Mouse (Mus musculus) liver, adult 2 months (tissue): Measurements from ENCODE around the gene Rps6ka3.

Experiments
- CTCF ChIP-seq: fragments of 200-500 bp; IDR thresholded peaks from 2 replicates; pipeline ENCODE4 v1.5.1; 2011; ENCODE audit warnings: low read depth, low read length, control low read depth
- POLR2A ChIP-seq: fragments of 200-500 bp; IDR thresholded peaks from 2 replicates; pipeline ENCODE4 v1.6.1; 2011; ENCODE audit warnings: low read length, control low read depth; ENCODE audit not compliant: insufficient read depth; ENCODE audit errors: extremely low read depth

- TF ChIP-seq CTCF (peak; percentile 69), POLR2A (no peak)
These were observed 111.2 kb downstream of the Rps6ka3 start for GRCm38 (mm10) chrX:159321342-159321741.
